Mouse (Mus musculus) adrenal gland, postnatal 14 days (tissue): ENCODE data around the gene Plekha4. TPM values are rescaled to one million over a fixed set of nuclear protein-coding genes. Genes with fewer than 3 reads are reported as not detected.
"Not testable (repeated sequence)": the region's sequence is repeated elsewhere in the genome, so short reads cannot be mapped to it uniquely, and the experiment has no call there.

Experiments
- DNase-seq: peaks from one replicate; pipeline ENCODE4 v3.0.0; 2021; ENCODE audit warnings: mixed read lengths
- total RNA-seq: library from RNA; stranded (reverse); gene quantifications from 2 replicates; pipeline ENCODE4 v1.2.3, GENCODE M21; 2021

Gene Plekha4
- total RNA-seq, 1 experiment from 2014 or later = 3.8 TPM

DNA sequence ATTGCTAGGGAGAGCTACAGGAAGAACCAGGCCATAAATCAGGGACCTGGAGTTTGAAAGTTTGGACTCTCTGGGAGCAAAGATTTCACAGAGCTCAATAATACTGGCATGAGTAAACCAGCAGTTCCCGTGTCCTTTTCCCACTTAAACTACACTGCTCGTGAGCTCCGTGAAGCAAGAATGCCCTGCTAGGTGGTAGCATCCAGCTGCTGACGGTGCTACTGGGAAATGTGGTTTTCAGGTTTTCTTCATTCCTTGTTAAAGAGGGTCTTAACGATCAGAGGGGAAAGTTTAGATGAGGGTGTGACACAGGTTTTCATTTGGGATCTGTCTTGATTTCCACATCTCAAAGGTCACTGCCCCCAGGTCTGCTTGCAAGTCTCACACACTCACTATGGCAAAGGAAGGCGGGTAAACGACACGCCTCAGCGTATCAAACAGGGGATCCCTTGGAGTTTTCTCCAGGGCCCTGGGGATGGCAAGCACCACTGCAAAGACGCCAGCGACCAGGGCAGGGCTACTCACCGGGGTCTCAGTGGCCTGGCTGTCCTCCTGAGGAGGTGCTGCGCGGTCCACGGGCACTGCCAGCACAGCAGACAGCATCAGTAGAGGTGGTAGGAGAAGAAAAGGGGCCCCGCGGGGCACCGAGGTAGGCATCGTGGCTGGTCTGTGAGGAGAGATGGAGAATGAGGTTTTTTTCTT is 16.8 kb upstream of the Plekha4 start:
- no peak for DNase-seq

DNA sequence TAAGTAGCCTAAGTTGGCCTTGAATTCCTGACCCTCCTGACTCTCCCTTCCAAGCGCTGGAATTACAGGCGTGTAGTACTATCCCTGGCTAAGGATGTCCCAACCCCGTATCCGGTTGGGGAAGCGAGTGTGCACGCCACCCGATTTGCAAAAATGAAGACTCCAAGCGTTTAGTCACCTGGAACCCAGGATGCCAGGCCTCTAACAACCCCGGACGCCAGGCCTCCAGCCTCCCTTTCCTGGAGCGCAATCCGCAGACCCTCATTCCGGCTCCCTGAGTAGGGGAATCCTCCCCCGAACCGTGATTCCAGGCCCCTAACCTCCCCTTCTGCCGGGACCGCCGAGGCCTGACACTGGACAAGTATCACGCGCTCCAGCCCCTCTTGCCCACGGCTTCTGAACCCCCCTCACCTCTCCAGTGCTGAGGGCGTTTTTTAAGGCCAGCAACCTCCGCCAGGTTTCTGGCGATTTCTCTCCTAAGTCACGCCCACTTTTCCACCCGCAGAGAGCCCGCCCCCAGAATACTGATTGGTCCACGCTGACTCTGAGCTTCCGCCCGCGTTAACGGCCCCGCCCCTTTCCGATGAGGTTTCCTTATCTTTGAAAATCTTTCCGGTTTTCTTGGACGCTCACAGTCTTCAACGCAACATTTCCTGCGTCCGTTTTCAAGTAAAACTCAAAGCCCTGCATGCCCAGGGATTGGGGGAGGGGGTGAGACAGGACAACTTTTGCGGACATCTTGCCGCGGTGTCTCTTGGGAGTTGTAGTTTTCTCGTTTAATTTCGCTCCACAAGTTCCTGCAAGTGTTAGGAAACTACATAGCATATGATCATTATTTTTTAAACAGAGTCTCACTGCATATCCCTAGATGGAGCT is 16.0 kb upstream of the Plekha4 start, which contains the start of gene Nucb1:
Nucb1 (minus strand) TSS at position 495 of the 876 bp plus-strand sequence.
- DNase-seq = peak; percentile 95

DNA sequence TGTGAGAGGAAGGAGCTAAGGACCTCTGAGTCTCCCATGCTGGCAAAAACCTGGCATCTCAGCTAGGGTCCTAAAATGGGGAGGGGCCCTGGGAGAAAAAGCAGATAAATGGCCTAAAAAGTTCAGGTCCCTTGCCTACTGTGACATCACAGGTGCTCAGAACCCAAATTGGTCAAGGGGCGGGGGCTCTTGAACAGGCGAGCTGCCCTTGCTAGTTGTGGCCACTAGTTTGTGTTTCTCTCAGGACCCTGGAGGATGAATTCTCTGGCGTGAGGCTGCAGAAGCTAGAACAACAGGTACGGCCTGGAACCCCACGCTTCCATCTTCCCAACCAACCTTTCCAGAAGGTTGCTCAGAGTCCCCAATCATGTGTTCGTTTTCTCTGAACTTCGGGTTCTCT is 11.7 kb upstream of the Plekha4 start:
- no peak for DNase-seq

DNA sequence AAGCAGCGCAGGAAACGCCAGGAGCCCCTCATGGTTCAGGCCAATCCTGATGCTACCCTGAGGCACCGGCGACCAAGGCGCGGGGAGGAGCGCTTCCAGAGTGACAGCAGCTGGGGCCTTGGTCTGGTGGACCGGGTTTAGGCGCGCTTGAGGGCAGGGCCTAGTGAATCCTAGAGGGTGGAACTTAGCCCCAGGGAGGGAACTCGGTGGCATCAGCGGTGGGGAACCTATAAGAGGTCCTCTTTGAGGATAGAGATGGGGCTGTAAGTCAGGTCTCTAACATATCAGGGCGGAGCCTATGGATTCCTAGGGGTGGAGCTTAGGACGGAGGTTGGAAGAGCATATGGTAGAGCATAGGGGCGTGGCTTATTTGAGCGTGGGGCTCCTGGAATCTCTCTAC is 10.7 kb upstream of the Plekha4 start:
- no peak for DNase-seq

DNA sequence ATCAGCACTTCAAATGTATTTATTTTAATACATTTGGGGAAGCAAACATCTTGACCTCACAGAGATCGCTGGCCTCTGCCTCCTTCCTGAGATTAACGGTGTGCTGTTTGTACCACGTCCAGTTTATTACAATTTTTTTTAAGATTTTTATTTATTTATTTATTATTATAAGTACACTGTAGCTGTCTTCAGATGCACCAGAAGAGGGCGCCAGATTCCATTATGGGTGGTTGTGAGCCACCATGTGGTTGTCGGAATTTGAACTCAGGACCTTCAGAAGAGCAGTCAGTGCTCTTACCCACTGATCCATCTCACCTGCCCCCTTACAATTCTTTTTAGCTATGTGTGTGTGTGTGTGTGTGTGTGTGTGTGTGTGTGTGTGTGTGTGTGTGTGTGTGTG is 9.3 kb upstream of the Plekha4 start:
- DNase-seq = not testable (repeated sequence)

DNA sequence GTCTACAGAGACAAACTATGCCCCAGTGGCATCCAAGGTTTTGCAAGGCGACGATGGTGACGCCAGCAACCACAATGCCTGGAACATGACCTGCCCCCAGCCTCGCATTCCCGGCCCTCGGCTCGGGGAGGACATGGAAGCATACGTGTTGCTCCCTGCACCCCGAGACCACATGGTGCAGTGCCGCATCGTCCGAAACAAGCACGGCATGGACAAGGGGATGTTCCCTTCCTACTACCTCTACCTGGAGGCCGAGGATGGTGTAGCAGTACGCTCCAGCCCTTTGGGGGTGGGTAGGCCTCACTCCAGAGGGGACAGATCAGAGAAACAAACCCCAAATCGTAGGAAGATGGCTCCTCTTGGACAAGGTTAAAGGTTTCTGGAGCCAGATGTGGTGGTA is 7.5 kb upstream of the Plekha4 start:
- no peak for DNase-seq

DNA sequence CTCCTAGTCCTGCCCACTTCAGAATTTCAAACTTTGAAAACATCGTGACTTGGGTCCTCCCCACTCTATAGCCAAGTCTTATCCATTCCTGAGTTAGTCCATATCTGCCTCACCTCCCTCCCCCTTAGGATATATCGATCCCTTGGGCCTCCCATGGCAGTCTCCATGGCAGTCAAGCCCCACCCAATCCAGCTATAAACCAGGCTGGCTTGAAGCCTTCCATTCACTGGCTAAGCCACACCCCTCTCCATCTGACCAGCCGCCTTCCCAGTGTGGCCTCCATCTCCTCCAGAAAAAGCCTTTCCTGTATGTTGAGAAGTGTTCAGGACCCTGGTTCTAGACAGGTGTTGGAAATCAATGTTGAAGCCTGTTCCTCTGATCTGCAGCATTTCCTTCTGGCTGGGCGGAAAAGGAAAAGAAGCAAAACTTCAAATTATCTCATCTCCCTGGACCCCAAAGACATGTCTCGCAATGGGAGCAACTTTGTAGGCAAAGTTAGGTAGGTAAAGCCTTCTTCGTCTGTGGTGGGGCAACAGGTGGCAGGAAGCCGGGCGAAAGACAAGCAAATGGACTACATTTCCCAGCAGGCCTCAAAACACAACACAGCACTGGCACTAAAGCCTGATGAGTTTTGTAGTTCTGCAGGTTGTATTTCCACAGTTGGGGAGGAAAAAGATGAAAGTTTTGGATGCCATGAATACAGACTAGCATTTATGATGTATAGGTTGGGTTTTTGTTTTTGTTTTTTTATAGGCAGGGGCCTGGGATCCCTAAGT is 6.6 kb upstream of the Plekha4 start:
- no peak for DNase-seq

DNA sequence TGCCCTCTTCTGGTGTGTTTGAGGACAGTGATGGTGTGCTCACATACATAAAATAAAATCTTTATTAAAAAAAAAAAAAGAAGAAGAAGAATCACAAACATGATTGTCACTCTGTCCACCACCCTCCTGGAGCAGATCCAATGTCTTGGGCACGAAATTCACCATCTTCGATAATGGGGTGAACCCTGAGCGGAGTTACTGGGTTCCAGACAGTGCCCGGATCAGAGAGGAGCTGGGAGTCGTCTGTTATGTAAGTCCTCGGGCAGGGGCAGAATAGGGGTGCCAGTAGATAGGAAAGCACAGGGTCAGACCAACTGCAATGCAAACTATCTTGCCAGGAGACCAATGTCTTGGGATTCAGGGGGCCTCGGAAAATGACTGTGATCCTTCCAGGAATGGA is 5.5 kb upstream of the Plekha4 start:
- DNase-seq = no peak

DNA sequence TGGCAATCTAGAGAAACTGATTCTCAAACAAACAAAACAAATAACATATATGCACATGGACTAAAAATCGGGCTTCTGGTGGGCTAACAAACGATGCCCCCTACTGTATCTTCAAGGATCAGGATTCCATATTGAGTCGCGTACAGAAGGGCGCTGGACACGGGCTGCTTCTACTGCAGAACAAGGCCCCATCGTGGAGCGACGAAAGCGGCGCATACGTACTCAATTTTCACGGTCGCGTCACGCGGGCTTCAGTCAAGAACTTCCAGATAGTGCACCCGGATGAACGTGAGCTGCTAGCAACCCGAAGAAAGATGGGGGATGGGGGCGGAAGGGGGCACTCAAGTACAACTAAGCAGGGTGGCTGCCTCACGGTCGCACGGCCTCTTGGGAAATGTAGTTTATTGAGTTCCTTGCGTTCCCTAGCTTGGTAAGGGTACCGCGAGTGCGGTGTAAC is 4.4 kb upstream of the Plekha4 start:
- peak; percentile 92 for DNase-seq

DNA sequence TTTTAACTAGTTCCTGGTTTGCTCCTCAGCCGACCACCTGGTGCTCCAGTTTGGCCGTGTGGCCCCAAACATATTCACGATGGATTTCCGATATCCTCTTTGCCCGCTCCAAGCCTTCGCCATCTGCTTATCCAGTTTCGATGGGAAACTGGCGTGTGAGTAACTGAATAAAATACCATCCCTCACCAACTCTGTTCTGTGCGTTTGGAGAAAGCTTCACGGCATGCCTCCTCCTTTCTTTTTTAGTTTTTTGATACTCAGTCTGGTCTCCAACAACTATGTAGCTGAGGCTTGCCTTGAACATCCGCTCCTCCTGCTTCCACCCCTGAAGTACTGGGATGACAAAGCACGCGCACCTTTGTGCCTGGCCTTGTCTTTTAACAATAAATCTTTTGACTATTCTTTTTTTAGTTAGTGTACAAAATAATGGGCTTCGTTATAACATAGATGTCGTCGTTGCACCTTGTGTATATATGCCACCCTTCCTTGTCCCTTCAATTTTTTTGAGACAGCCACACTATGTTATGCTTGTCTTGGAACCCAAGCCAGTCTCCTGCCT is 3.9 kb upstream of the Plekha4 start:
- no peak for DNase-seq

DNA sequence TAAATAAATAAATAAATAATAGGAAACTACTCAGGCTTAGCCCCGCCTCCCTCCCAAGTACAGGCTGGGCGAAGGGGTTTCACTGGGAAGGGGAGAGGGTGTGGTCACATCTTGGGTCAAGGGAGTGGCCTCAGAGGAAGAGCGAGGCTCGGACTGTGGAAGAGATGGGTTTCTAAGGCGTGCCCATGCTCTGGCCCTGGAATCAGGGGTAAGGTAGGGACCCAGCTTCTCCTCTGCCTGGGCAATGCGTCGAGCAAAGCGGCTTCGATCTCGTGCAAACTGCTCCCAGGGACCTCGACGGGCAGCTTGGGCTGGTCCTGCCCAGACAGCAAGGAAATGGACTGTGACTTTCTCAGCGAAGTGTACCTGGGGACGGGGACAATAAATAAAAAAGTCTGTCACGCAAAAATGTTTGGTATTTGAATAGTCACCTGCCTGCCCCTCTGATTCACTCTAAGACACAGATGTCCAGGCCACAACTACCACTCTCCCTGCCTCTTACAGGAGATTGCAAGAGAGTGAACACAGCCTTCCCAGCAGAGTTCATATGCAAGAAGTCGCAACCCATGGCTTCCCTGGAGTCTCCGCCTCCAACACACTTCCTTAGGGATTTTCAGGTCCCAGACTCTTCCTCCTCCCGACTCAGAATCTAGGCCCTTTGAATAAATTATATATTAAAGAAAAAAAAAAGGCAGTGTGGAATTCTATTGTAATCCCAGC is 3.0 kb upstream of the Plekha4 start:
- no peak for DNase-seq

DNA sequence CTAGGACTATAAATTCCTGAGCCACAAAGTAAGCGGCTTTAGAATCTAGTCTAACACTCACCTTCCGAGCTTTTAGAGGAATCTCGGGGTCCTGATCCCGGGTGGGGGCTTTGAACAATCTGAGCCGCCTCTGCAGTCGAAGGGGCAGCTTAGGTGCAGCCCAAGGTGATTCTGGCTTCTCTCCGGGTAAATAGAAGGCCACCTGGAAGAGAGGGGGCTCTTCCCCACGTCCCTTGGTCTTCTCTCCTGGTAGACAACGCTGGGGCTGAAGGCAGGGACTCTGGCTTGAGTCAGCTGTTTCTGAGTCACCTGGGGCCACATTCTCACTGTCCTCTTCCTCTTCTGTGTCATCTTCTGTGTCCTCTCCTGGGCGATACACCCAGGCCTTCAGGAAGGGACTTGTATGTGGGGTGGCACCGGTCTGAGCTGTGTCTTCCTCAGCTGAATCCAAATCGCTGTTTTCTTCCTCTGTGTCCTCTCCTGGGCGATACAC is 2.4 kb upstream of the Plekha4 start:
- DNase-seq = no peak

DNA sequence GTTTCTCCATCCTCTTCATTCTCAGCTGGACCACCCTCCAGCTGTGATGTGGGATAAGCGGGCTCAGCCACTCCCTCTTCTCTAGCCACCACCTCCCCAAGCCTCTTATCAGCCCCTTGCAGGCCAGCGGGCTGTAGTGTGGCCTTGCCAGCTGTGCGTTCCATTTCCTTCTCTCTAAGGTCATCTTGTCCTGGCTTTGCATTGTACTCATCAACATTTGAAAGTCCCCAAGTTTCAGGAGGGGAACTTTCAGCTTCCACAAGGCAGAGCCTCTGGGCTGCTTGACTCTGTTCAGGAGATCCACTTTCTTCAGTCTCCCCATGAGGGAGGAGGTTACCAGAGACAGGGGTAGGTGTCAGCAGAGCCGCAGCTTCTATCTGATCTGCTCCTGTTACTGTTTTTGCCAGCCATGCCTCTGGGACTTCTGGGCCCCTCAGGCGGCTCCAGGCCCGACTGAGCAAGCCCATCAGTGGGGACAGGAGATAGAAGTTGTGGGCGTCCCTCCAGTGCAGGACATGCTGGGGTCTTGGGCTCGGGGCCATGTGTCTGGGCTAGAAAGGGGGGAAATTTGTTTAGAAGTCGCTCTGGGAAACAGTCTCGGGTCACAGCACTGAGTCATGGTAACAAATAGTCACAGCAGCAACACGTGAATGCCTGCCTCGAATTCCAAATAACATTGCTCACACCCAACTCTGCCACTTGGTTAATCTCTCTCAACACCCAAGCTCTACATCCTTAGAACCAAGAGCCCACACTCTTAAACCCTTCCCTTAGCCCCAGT is 1.1 kb upstream of the Plekha4 start:
- peak; percentile 52 for DNase-seq

DNA sequence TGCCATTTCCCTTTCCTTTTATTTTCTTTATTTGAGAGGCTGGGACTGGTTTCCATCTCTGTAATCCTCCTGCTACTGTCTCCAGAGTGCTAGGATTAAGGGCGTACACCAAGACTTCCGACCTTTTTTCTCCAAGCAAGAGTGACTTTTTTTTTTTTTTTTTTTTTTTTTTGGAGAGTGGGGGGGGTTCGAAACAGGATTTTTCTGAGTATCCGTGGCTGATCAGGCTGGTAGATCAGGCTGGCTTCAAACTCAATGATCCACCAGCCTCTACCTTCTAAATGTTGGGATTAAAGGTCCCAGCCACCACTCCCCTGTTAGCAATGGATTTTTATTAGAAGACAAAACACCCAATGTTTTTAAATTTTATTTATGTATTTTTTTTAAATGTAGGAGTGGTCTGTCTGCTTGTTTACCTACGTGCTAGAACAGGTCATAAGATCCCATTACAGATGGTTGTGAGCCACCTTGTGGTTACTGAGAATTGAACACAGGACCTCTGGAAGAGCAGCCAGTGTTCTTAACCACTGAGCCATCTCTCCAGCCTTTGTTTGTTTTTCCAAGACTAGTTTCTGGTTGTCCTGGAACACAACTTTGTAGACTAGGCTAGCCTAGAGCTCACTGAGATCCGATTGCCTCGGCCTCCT is 467 bp downstream of the Plekha4 start:
- DNase-seq = no peak

DNA sequence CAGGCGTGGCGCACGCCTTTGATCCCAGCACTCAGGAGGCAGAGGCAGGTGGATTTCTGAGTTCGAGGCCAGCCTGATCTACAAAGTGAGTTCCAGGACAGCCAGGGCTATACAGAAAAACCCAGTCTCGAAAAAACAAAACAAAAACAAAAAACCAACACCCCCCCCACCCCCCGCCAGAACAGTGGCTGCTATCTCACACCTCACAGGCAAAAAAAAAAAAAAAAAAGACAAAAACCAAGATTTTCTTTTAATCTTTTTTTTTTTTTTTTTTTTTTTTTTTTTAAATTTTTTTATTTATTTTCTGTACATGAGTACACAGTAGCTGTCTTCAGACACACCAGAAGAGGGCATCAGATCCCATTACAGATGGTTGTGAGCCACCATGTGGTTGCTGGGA is 1.0 kb downstream of the Plekha4 start:
- DNase-seq = not testable (repeated sequence)

DNA sequence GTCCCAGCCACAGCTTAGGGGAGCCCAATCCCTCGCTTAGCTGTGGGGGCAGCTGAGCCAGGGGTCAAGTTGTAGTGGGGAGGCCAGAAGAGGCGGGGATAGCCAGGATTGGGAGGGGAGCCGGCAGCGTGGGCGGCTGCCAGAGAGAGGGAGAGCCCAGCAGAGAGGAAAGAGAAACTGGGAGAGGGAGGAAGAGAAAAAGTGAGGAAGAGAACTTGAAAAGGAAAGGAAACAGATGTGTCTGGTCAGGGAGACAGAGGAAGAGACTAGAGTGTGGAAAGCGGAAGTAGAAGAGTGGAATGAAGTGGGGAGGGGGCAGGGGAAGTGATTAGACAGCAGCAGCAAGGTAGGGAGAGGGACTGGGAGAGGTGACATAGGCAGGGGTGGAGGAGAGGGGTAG is 3.3 kb downstream of the Plekha4 start:
- peak; percentile 27 for DNase-seq

DNA sequence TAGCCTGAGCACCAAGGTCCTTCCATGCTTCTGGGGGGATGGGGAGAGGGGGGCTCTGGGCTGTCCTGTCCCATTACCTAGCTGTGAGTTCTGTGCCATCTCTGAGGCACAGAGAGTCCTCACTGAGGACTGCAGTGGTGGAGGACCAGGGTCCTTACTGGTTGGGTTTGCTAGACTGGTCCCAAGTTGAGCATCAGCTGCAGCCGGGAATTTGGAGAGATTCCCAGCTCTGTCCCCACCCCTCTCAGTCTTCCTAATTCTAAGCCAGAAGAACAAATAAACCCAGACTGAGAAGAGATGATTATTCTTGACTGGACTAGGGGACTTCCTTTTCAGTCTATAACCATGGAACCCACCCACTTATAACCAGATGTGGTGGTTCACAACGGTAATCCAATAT is 4.5 kb downstream of the Plekha4 start:
- no peak for DNase-seq

DNA sequence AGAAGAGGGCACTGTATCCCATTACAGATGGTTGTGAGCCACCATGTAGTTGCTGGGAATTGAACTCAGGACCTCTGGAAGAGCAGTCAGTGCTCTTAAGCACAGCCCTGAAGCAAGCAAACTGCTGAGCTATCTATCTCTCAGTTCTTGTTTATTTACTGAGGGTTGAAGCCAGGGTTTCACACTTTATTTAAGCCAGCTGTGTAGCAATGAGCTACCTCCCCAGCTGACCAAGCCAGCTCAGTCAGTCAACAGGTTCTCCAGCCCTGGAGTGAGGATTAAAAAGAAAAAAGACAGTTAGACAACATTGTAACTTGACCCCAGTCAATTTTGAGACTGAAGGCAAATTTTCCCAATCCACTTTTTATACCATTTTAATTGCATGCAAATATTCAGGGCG is 9.5 kb downstream of the Plekha4 start:
- DNase-seq = no peak

DNA sequence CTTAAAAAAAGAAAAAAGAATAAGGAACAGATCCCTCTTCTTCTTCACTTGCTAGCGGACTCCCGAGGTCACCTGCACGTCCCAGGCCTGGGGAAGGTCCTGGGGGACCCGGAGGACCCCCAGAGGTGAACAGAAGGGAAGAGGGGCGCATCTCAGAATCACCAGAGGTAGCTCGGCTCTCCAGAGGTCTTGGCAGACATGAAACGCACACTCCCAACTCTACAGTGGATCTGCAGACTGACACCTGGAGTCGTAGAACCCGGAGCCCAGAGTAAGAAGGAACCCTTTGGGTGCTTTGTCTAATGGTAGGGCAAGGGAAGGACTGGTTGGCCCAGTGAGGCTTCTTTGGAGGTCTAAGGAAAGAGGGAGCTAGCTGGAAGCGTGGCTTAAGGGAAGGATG is 11.5 kb downstream of the Plekha4 start:
- DNase-seq = no peak
